Mouse (Mus musculus) stomach, postnatal 0 days (tissue): Measurements from ENCODE around the gene Noxo1.

Experiments used
- CTCF ChIP-seq: IDR thresholded peaks from 2 replicates; pipeline ENCODE4 v1.5.1; 2016; ENCODE audit warnings: antibody characterized with exemption, low read depth, mild to moderate bottlenecking, moderate library complexity
- EP300 ChIP-seq: optimal IDR thresholded peaks from 2 replicates; pipeline ENCODE3; 2016; ENCODE audit warnings: antibody characterized with exemption

DNA sequence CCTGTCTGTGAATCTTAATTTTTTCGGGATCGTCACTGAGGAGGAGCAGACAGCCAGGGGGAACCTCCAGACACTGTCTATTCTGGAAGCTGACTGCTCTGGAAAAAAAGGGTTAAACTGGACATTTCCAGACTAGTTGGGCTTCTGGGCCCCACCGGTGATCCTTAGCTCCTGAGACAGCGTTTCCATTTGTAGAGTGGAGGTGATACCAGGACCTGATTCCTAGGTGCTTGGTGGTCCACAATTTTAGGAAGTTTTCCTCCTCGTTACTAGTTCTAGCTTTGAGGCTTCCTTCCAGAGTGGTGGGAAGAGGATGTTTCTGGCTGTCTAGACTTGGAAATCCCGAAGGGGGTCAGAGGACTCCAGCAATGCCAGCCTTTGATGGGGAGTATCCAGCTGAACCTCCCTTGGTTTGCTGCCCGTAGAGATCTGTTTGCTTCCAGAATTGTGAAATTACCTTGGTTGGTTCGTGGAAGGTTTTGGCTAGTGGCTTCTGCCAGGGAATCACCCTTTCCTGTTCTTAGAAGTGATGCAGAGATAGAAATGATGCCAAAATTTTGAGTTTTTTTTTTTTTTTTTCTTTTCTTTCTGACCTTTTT is 25.7 kb upstream of the Noxo1 start:
- TF ChIP-seq CTCF (no peak), EP300 (no peak)
